Mouse (Mus musculus) ES-CJ7 (cell line): ENCODE measurements around the gene Alg11.

Experiments used
- DNase-seq: peaks from one replicate; pipeline ENCODE4 v3.0.0; 2011; ENCODE audit warnings: low read depth, low spot score

Gene Alg11

DNA sequence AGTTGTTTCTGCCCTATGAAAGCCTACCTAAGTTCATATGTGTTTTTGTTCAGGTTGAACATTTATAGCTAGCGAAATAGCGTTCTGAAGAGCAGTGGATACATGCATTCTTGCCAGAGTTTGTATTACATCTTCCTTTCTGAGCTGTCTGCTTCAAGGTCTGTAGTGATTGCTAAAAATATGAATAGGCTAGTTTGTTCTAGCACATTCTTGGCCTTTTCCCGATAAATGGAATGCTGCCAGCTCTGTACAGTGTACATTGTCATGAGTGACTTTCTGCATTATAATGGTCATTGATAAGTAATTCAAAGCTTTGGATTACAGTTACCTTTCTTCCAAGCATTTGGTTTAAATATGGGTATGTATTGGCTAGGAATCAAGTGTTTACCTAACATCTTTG is 605 bp downstream of the Alg11 start:
- DNase-seq = no peak

DNA sequence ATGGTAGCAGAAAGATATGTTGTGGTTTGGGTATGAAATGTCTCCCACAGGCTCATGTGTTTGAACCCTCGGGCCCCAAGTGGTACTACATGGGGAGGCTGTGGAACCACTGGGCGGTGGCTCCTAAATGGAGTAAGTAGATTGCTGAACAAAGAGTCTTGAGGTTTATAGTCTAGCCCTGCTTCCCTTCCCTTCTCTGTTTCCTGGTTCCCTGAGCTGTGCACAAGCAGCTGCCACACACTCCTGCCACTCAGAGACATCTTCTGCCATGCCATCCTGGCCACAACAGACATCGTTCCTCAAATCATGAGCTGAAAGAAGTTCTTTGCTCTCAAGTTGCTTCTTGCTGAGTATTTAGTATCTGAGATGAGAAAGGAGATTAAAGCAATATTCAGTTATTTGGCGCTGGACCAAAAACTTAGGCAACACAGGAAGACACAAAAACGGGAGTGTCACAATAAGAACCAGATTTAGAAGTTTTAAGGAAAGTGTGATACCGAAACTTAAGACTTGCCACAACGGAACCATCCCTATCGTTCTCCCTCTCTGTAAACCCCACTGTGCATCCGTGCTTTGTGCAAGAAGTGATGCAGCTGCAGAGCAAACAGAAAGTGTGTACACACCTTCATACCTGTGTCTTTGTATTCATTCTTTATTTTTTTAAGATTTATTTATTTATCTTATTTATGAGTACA is 18.9 kb downstream of the Alg11 start:
- DNase-seq = no peak

DNA sequence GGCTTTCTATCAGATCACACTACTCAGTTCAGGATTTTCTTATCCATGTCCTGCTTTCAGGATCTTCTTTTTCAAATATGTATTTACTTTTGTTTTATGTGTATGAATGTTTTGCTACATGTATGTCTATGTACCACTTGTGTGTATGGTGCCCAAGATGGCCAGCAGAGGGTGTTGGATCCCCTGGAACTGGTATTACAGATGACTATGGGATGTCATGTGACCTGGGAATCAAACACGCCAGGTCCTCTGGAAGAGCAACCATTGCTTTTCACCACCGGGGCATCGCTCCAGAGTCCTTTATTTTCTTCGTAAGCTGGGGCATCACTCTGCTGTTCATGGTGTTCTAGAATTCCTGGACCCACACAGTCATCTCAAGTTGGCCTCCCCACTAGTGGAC is 28.7 kb downstream of the Alg11 start:
- peak; percentile 48 for DNase-seq

DNA sequence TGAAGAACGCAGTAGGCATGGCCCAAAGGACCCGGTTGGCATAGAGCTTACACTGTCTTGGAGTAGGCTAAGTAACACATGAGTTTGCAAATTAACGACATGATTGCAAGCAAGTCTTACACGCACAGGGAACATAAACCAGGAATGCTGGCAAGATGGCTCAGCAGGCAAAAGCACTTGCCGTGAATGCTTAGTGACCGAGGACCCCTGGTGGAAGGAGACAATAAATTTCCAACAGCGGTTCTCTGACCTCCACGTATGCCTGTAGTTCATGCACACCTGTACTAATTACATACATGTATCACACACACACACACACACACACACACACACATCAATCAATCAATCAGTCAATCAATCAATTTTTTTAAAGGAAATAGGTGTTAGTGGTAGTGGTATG is 31.0 kb downstream of the Alg11 start:
- peak; percentile 58 for DNase-seq

DNA sequence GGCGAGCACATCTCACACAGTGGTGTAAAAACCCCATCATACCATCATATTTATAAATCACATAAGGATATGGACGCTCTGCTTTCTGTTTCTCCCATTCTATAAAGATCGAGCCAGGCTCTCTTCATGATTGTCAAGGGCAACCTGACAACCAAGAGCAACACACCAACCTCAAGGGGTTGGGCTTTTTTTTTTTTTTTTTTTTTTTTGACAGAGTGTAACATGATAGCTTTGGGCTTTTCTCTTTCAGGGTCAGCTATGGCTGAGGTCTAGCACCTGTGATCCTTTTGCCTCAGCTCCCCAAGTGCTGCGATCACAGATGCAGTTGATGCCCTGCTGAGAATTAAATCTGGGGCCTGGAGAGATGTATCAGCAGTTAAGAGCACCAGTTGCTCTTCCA is 46.5 kb downstream of the Alg11 start:
- DNase-seq = no peak
